Mouse (Mus musculus): ENCODE results near the gene Pet117.
A peak's percentile ranks its signal among the peaks of the same experiment; 100 is the strongest.
"Not testable (repeated sequence)": the region's sequence is repeated elsewhere in the genome, so short reads cannot be mapped to it uniquely, and the experiment has no call there.

Pet117 gene

DNA sequence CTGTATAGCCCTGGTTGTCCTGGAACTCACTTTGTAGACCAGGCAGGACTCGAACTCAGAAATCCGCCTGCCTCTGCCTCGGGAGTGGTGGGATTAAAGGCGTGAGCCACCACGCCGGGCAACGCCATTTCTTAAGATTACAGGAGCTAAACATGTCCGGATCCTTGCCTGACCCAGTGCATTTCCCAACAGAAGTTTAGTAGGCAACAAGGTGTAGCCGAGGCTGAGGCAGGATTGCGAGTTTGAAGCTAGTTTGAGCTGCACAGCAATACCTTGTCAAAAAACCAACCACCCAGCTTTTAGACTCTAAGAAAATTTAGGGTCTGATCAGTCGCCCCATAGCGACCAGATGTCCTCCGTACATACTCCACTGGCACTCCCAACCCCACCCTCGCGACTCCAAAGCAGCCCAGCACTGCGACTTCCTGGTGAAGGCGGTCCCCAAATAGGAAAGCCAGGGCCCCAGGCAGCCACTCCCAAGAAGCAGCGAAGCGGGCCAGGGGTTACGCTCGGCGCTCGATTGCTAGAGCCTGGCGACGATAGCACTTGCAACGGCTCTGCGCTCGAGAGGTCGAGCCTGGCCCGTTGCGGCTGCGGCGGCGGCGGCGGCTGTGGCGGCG is at the start of gene Pet117, which contains the start of gene Kat14:
Gene Pet117 (plus strand): TSS at position 597 of the 620 bp plus-strand sequence.
Gene Kat14 (plus strand): TSS at position 584 of the 620 bp plus-strand sequence.
- peak; percentile 88 for DNase-seq (ENCODE audit: low read depth, low spot score)

DNA sequence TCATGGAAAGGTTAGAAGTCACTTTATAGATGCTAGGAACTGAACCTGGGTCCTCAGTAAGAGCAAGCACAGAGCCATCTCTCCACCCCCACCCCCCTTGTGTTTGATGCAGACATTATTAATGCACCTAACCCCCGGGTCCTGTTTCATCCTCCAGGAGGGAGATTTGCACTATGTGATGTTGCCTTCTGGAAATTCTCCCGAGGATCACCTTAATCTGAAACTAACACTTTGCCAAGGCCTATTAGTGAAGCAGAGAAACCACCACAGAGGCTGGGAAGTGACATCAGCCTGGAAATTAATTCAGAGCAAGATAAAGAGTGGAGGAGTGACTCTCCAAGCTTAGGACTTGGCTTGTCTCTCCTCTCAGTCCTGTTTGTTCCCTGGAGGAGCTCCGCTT is 44.6 kb upstream of the Pet117 start:
- no peak for DNase-seq (ENCODE audit: low read depth, low spot score)

DNA sequence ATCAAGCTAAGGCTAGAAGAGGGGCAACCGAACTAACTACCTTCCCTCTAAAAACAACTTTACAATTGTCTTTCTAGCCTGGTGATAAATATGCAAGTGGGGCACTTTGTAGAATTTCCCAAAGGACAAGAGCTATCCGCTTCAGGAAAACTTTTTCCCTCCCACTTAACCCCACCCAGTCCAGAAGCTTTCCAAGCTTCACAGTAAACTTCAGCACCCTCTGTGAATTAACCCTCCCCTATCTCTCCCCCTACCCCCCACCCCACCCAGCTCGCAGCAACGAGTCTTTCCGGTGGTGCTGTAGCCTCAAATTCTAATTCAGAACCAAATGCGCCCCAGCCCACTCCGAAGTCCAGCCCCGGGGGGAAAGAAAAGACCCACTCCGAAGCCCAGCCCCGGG is 39.3 kb upstream of the Pet117 start:
- no peak for DNase-seq (ENCODE audit: low read depth, low spot score)

DNA sequence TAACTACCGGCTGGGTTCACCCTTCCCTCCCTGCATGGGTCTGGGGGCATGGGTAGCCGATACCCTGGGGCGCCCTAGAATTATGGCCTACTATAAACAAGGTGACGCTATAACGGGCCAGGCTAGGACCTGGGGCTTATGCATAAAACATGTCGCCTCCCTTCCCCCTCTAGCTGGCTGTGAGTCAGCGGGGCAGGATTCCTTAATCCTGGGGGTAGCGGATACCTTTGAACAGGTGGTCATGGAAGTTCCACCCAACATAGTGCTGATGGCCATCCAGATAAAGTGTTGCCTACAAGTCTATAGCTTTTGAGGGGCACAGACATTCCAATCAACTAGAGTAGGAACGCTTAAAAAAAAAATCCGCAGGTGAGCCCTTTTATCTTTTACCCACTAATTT is 38.9 kb upstream of the Pet117 start:
- DNase-seq (ENCODE audit: low read depth, low spot score) = no peak

DNA sequence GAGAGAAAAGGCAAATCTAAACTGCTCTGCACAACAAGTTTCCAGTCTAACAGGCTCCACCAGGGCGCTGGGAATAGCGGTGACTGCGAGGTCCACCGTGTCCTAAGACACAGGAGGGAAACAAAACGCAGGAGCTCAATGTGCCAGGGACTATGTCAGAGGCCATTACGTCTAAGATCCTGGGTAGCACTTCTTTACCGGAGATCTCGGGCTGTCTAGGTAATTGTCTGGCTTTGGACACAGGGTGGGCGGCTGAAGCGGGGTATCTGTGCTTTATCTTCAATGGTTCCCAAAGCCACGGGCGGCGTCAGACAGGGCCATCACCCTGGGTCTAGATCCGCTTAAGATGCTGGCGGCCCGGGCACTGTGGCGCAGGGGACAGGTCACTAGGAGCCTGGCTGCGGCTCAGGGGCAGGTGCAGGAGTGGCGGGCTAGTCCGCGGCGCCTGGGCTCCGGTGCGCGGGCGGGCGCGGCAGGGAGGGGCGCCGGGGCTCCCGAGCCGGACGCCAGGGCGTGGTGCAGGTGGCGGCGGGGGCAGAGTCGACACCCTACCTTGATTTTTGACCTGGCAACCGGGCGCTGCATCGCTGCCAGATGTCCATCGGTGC is 38.3 kb upstream of the Pet117 start:
- no peak for DNase-seq (ENCODE audit: low read depth, low spot score)

DNA sequence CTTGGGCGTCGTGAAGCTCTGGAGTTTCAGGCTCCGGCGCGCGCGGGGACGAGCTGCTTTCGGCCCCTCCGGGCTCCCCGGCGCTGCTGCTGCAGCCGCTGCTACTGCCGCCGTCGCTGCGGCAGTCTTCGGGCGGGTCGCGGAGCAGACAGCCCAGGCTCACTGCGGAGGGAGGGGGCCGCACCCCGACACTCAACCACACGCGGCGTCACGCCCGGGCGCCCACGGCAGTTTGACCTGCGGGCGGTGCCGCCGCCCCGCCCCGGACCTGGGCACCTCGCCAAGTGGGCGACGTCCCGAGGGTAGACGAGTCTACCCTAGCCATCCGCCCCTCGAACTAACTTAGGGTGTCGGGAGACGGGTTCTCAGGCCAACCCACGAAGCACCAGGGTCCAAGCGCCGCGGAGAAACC is 37.8 kb upstream of the Pet117 start:
- no peak for DNase-seq (ENCODE audit: low read depth, low spot score)

DNA sequence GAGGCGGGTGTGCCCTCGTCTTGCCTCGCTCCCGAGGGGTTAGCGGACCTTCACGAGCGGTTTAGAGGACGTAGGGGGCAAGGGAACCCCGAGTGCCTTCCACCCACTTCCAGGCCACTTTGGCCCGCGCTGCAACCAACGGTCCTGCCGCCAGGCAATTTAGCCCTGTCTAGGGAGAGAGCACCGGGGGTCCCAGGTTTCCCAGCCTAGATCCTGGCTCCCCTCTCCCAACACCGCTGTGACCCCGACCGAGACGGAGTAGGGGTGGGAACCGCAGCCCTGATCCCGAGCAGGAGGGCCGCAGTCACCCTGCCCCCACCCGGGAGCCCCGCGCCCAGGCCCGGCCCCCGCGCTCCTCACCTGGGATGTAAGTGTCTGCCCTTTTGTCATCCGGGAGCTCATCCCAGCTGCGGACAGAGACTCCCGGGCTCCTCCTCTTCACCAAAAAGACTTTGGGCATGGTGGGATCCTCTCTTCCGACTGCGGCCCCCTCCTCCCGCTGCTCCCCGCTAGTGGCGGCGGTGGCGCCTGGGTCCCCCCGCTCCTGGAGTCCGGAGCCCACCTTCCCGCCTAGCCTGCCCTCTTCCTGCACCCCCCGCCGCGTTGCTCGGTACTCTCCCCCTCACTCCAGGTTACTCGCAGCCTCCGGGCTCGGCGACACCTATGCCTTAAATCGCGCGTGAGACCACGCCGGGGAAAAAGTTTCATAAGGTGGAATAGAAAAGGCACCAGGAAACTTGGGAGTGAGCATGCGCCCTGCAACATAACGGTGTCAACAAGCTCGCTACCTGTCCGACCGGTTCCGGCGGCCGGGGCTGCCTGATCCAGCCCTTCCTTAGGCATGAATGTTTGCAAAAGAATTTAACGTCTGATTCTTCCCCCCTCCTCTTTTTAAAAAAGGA is 37.1 kb upstream of the Pet117 start, which contains the start of gene Ovol2:
Gene Ovol2 (minus strand): TSS at position 746 of the 902 bp plus-strand sequence.
- no peak for DNase-seq (ENCODE audit: low read depth, low spot score)

DNA sequence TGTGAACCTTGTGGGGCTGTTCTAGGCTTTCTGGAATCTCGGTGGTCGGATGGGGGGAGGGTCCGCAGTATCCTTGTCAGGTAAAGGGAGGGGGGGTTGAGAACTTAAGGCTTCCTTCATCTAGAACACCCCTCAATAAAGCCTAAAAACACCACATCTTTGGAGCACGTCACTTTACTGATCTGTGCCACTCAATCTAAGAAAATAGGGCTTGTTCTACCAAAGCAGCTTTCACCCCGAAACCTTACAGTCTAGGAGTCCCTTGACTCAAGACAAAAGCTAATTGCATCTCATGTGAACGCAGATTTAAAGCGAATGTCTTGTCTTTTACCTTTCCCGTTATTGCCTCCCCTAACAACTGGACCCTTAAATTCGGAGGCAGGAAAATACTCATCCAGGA is 36.3 kb upstream of the Pet117 start:
- DNase-seq (ENCODE audit: low read depth, low spot score) = no peak

DNA sequence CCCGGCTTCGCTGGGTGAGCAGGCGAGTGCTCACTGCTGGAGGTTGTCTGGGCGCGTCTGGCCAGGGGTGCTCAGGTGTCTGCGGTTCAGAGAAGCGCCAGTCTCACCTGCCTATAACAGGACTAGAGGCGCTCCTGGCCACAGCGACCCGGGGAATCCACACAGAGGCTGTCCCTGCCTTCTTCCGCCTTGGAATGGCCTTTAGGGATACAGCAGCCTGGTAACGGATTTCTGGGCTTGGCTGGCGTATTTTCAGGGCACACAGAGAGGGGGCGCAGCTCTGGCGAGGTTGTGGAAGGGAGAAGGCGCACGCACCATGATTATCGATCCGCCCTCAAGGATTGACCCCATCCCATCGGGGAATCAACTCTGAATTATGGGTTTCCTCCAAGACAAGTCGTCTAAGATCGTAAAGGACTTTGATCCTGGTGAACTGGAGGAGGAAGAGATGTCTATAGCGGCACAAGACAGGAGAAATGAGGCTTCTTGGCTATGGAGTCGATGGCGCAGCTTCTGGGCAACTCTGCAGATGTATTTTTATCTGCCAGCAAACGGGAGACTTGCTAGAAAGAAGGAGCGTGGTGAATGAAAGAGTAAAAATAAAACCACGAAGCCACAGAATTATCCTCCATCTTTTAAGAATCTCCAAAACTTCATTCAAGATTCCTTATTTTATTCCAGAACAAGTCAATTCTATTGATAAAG is 35.5 kb upstream of the Pet117 start:
- DNase-seq (ENCODE audit: low read depth, low spot score) = no peak

DNA sequence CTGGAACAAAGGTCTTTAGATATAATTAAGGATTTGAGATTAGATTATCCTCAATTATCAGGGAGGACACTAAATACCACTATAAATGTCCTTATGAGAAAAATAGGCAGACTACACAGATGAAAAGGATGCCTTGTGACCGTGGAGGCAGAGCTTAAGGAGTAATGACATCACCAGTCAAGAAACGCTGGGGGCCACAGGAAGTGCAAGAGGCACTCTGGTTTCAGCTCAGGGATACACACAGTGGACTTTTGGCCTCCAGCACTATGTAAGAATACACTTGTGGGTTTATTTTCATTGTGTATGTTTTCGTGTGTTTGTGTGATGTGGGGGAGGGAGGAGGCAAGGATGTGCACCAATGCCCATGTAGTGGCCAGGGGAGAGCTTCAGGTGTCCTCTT is 31.6 kb upstream of the Pet117 start:
- DNase-seq (ENCODE audit: low read depth, low spot score) = no peak

DNA sequence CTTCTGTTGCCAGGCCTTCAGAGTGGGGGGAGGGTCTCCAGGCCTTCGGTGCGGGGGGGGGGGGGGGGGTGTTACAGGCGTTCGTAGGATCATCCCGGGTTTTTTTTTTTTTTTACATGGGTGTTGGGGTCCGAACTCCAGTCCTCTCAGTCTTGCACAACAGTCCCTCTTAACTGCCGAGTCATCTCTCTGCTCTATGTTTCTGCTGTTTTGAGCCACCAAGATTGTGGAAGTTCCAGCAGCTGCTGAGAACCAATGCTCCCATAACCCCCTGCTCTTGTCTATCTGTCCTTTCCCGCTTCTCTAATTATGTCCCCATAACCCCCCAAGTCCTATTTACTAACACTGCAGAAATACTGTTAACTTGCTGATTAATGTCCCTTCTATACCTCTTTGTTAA is 31.1 kb upstream of the Pet117 start:
- DNase-seq (ENCODE audit: low read depth, low spot score) = no peak

DNA sequence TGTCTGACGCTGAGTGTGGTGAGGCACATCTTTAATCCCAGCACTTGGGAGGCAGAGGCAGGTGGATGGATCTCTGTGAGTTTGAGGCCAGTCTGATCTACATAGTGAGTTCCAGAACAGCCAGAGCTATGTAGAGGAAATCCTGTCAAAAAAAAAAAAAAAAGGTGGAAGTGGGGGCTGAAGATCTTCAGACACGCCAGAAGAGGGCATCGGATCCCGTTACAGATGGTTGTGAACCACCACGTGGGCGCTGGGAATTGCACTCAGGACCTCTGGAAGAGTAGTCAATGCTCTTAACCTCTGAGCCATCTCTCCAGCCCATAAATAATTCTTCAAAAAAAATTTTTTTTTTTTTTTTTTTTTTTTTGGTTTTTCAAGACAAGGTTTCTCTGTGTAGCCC is 30.6 kb upstream of the Pet117 start:
- DNase-seq (ENCODE audit: low read depth, low spot score) = not testable (repeated sequence)

DNA sequence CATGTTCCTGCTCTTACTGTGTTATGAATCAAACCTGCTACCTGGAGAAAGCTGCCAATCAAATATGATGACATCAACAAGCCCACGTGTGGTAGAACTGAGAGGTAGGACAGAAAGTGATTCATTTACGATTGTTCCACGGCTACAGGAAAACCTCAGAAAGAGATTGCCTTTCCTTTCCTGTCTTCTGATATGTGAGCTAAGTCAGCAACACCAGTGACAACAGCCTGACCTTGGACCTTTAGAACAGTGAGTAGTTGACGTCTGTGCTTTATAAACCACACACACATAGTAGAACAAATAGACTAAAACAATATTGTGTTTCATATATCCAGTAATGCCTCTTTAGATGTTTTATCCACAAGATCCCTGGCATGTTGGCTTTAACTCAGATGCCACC is 25.6 kb upstream of the Pet117 start:
- DNase-seq (ENCODE audit: low read depth, low spot score) = no peak

DNA sequence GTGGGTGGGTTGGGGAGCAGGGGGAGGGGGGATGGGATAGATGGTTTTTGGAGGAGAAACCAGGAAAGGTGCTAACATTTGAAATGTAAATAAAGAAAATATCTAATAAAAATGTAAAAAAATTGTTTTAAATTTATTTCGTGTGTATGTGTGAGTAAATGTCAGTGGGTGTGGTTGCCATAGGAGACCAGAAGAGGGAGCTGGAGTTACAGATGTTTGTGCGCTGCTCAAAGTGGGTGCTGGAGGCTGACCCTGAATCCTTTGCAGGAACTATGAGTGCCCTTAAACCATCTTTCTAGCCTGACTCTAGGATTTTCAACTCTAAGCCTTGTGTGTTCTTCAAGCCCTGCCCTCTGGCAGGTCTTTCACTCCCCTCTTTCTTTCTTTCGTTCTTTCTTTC is 20.3 kb upstream of the Pet117 start:
- DNase-seq (ENCODE audit: low read depth, low spot score) = no peak

DNA sequence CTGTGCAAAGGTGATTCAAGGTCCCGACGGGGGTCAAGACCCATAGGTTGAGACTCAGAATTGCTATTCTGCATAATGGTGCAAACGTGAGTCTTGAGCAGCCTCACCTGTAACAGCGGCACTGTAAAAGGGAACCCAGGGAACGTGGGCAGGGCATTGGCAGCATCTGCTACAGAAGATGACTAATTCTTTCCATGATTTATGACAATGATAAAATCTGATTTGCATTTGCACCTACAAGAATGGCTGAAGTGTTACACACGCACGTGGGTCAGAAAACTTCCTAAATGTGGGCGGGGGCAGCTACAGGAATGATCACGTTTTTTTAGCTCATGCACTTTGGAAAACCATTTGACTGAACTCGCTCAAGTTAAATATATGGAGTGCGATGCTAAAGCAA is 16.0 kb upstream of the Pet117 start:
- DNase-seq (ENCODE audit: low read depth, low spot score) = no peak

DNA sequence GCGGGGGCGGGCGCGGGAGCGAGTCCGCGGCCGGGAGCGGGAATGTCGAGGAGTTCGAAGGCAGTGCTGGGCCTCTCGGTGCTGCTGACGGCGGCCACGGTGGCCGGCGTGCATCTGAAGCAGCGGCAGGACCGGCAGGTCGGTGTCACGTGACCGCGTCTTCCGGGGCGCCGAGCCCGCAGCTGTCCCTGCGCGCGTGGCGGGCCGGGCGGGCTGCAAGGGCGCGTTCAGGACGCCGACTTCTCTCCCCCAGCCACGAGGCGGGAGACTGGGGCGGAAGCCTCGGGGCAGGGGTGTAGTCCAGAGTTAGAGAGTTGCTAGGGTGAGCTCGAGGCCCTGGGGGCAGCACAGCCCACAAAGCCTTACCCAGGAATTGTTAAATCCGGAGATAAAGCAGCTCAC is 225 bp downstream of the Pet117 start:
- DNase-seq (ENCODE audit: low read depth, low spot score) = peak; percentile 54

DNA sequence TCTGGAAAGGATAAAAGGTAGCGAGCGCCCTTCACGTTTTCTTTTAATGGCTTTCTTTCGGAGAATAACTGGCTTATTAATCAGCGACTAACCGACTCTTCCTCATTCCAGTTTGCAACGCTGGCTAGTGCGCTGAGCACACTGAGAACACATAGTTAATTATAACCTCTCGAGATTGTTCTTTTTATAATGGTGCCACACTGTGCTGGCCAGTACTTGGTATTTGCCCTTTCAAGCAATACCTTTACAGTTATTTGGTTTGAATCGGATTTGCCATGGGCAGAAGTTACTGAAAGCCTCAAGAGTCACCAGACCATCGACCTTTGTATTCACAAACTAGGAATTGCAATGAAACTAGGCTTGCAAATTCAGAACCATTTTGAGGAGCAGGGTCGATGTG is 715 bp downstream of the Pet117 start:
- no peak for DNase-seq (ENCODE audit: low read depth, low spot score)

DNA sequence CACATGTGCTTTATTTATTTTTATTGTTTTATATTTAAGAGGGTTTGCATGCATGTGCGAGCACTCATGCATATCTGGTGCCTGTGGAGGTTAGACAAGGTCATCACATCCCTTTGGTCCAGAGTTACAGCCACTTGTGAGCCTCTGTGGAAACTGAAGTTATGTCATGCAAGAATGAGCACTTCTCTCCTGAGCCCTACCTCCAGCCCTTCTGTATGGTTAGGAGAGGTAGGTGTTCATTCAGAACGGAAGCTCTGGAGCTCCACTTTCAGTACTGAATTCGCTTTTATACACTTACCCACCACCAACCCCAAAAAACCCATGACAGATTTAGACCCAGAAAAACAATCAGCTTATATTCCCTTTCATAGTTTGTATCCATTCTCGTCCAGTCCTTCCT is 2.8 kb downstream of the Pet117 start:
- no peak for DNase-seq (ENCODE audit: low read depth, low spot score)

DNA sequence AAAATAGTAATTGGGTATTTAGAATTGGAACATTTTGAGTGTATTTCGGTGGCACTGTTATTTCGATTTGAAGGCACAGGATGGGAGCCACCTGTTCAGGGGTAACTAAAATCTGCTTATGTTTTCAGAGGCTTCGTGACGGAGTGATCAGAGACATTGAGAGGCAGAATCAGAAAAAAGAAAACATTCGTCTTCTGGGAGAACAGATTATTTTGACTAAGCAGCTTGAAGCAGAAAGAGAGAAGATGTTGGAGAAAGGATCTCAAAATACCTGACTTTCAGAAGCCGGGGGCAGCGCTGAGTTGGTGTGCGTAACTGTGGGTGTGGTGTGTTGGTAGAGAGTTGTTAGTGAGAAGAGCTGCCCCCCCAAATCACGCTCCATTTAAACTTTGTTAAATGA is 4.3 kb downstream of the Pet117 start:
- no peak for DNase-seq (ENCODE audit: low read depth, low spot score)

DNA sequence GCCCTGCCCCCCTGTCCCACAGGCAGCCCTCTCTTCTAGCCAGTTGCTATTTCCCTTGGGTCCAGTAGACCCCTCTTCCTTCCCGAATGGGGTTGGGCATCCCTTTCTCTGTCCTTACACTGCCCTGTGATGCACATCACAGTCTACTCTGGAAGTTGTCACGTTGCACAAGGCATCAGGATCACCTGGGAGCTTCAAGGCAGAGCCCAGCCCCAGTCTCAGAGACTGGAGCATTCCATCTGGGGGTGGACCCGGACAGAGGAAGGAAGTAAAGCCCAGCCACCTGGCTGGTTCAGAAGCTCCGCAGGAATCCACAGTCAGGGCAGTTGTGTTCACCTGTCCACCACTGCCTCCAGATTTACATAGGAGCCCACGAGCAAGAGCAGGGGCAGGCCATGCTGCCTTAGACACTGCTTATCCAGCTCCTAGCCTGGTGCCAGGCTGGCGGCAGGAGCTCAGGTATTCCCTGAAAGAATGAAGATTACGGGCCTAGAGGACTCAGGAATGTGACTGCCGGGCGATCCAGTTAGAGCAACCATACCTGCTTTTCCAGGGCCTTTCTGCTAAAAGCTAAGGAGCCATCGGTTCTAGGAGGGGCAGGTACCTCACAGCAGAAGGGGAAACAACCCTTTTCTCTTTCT is 6.4 kb downstream of the Pet117 start:
- no peak for DNase-seq (ENCODE audit: low read depth, low spot score)

DNA sequence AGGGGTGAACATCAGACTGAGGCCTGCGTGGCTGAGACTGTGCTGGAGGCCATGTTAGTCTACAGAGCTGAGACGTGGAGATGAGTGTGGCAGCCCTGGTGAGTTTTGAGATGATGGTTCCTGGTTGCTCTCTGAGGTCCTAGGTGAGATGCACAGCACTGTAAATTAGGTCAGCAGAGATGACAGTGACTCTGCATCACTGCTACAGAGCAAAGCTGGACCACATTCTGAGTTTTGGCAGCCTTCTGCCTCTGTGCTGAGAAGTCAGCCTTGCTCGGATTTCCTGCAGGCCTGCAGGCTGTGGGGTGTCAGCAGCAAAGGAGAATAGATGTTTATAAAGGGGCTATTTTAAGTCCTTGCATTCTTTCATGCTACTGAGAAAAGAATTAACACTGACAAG is 12.5 kb downstream of the Pet117 start:
- no peak for DNase-seq (ENCODE audit: low read depth, low spot score)

DNA sequence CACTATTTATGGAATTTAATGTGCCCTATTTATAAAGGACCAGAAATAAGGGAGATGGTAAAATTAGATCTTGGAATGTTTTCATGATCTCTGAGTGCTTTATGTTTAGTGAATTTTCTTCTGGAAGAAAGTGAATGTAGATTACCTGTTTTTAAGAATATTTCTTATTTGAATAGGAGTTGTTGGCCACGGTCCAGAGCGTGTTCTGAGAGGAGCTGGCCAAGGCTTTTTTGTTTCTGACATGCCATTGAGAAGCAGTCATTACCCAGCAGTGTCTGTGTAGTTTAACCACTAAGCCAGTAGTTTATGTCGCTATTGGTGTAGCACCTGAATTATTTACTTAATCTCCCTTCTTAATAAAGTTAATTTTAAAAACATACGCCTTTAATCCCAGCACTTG is 12.9 kb downstream of the Pet117 start:
- no peak for DNase-seq (ENCODE audit: low read depth, low spot score)

Measured in c-Kit-negative CD71-positive TER-119-positive erythroid progenitor cells, embryonic 14.5 days (primary cell).